Mouse (Mus musculus): ENCODE measurements at regions not wholly inside any gene's neighbourhood (a gene's known extent, or its start where the extent isn't known, plus 50 kb on each side); places are given as distances from the start of the nearest gene placed in this dataset.

GRCm38 (mm10) chr6:80862256-80862655 is 843.6 kb downstream of the Lrrtm4 start:
- intact Hi-C loops (cut with DNase I; ENCODE audit: low total_unique reads), result no loop called here
- DNase-seq, result no peak

DNA sequence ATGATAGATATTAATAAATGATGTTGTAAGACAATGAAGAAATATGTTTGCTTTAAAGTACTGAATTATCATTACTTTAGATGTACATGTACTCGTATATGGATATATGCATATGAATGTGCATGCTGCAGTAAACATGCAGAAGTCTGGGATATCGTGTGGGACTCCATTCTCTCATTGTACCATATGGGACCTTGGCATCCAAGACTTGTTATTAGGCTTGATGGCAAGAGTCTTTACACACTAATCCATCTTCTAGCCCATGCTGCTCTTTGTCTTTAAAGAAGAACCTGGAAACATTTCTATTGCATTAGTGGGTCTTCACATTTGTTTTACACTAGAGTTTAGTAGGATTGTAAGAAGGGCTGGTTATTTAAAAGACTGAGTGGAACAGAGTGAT is 844.1 kb downstream of the Lrrtm4 start:
- DNase-seq, result no peak
- intact Hi-C loops (cut with DNase I; ENCODE audit: low total_unique reads), result no loop called here

DNA sequence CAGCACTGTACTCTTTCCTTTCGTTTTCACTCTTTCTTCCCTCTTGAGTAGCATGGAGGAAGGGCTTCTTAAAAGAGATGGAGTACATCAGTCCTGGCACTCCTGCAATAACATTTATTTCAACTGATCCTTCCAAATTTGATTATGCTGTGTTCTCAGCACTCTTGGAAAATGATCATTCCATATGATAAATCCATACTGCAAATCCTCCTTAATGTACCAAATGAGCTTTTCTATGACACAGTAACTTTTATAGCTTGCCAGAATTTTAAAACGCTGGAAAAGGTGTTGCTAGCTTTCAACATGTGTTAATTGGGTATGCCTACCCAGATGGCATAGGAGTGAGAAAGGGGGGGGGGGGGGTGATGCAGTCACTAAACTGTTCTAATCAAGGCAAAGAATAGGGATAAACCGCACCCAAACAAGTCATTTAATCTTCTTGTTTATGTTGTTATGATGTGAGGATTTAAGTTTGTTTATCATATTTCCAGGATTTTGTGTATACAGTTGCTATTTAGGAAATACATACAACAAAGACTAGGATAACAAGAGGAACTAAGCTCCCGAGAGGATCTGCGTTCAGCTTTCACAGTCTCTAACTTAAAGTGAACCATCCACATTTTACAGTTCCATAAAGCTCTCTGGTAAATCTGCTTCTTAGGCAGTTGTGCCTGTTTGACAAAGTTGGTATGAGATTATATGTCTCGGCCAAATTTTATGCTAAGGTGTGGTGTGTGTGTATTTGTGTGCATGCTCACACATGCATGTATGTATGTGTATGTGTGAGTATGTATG is 847.3 kb downstream of the Lrrtm4 start:
- DNase-seq, result no peak
- intact Hi-C loops (cut with DNase I; ENCODE audit: low total_unique reads), result no loop called here

- intact Hi-C loops (cut with DNase I; ENCODE audit: low total_unique reads), result no loop called here
- DNase-seq, result no peak
These were observed 866.7 kb downstream of the Lrrtm4 start for GRCm38 (mm10) chr6:80885363-80885762.

DNA sequence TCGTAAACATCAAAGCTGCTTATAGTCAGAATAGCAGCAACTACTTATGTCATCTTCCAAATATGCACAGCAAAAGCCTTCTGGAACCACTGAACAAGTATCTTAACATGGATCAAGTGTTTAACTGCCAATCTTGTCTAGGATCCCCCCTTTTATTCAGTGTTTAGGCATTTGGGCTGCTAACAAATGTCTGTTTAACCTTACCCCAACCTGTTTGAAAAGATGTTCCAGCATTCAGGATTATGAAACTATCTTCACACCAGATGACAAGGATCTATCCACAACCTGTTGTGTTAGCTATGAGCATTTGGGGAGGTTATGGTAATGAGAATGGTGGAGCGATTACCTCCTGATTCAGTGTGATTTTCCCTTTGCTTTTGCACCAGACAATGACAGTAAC is 886.5 kb downstream of the Lrrtm4 start:
- no peak for DNase-seq
- intact Hi-C loops (cut with DNase I; ENCODE audit: low total_unique reads), result loop anchor here (5.0 kb wide), 1 partner anchor 202 kb away; no protein-coding TSS in a partner anchor

DNA sequence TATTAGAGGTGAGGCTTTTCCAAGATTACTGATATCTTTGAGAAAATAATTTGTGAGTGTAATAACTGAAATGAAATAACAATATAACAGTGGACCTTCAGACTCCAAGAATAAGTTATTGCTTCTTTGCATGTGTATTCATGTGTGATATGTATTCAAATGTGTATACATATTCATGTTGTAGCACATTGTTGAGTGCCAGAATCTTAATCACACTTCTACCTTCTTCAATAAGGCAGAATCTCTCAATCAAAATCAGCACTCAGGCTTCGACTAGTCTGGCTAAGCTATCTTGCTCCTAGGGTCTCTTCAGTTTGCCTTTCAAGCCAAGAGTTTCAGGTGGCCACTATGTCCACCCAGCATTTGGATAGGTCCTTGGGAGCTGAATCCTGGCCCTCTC is 911.1 kb downstream of the Lrrtm4 start:
- intact Hi-C loops (cut with DNase I; ENCODE audit: low total_unique reads), result no loop called here
- no peak for DNase-seq

- DNase-seq, result no peak
- intact Hi-C loops (cut with DNase I; ENCODE audit: low total_unique reads), result no loop called here
These were observed 948.3 kb upstream of the Gcfc2 start for GRCm38 (mm10) chr6:80975162-80975561.

- intact Hi-C loops (cut with DNase I; ENCODE audit: low total_unique reads), result no loop called here
- no peak for DNase-seq
These were observed 930.0 kb upstream of the Gcfc2 start for GRCm38 (mm10) chr6:80993511-80993910.

GRCm38 (mm10) chr6:81024531-81024930 is 898.9 kb upstream of the Gcfc2 start:
- intact Hi-C loops (cut with DNase I; ENCODE audit: low total_unique reads), result no loop called here
- no peak for DNase-seq

Data from gastrocnemius, postnatal 14 days (tissue).